Mouse (Mus musculus): ENCODE measurements at regions not wholly inside any gene's neighbourhood (a gene's known extent, or its start where the extent isn't known, plus 50 kb on each side); places are given as distances from the start of the nearest gene placed in this dataset.
A peak's percentile ranks its signal among the peaks of the same experiment; 100 is the strongest.

DNA sequence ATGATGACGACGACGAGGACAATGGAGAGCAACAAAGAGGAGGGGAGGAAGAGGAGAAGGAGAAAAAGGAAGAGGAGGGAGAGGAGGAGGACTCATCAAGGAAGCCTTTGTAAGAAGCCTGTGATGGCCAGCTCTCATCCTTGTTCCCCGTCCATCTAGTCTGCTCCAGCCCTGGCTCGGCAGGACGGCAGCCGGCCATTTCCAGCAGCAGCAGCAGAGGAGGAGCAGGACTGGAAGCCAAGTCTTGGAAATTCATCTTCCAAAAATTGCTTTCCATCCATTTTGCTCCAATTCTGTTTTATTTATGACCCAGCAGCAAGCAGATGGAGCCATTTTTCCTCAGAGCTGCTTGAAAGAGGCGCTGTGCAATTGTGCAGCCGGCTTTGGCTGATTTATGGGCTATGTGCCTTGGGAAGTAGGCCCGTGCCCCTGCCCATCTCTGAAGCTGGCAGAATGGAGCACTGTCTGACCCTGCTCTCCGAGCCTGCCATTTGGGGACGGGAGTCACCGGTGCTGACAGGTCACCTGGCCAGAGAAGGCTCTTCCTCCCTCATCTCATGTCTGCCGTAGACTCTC lies 231.2 kb upstream of the N4bp1 start:
- DNase-seq (ENCODE audit: low spot score): no peak

DNA sequence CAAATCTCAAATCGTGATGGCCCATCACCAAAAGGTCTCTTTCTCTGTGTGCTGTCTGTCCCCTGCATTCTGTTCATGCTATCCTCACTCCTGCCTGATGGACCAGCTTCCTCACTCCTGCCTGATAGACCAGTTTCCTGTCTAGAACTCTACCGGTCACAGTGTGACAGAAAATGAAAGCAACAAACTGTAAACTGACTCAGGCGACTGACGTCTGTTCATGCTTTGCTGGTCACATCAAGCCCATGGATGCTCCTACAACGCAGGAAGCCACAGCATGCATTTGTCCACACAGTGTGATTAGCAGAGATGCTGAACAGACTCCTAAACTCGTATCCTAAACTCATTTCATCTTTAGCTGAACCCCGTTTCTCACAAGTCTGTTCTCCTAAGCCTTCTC lies 227.3 kb upstream of the N4bp1 start:
- no peak for DNase-seq (ENCODE audit: low spot score)

- DNase-seq (ENCODE audit: low spot score): no peak
Measured at GRCm38 (mm10) chr8:87105106-87105505, 220.0 kb upstream of the N4bp1 start.

DNA sequence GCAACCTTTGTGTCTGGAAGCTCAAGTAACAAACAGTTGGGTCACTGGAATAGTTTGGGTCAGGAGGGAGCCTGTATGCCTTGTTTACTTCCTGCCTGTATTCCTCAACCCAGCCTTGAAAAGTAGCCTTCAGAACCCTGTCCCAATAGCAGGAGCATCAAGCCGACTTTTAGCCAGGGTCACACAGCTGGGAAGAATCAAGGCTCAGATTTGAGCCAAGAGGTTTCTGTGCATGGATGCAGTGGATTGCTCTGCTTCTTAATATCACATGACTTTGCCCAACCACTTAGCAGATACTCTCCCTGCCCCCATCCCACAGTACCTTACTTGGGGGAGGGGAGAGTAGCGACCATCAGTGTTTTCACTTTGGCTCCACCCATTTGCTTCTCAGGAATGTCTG lies 210.2 kb upstream of the N4bp1 start:
- DNase-seq (ENCODE audit: low spot score): no peak

GRCm38 (mm10) chr8:87094685-87095084 lies 209.6 kb upstream of the N4bp1 start:
- no peak for DNase-seq (ENCODE audit: low spot score)

- no peak for DNase-seq (ENCODE audit: low spot score)
Measured at GRCm38 (mm10) chr8:87093716-87094115, 208.7 kb upstream of the N4bp1 start.

- no peak for DNase-seq (ENCODE audit: low spot score)
Measured at GRCm38 (mm10) chr8:87093081-87093480, 208.0 kb upstream of the N4bp1 start.

DNA sequence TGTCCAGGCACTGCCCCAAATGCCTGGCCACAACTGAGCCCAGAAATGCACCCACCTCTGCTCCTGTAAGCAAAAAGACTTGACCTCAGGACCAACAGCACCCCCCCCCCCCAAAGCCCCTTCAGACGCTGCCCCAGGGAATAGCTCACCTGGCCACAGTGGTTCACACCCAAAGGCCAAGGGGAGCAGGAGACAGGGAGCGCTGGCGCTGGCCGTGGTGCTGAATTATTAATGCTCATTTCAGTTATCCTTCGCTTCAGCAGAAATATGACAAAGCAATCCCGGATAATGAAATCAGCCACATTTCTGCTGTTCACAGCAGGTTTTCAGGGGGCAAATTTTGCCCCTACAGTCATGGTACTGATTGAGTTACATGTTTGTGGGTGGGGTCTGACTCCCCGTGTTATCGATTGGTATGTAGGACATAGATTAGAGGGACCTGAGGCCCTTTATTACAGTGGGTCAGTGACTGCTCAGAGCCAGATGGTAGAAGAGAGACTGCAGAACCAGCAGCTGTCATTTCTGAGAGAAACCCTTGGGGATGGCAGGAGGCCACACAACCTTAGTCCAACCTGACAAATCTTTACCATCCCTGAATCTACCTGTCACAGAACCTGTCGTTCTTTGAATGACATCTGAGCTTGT lies 202.5 kb upstream of the N4bp1 start:
- DNase-seq (ENCODE audit: low spot score): no peak

GRCm38 (mm10) chr8:87078260-87078659 lies 193.2 kb upstream of the N4bp1 start:
- peak; percentile 8 for DNase-seq (ENCODE audit: low spot score)

DNA sequence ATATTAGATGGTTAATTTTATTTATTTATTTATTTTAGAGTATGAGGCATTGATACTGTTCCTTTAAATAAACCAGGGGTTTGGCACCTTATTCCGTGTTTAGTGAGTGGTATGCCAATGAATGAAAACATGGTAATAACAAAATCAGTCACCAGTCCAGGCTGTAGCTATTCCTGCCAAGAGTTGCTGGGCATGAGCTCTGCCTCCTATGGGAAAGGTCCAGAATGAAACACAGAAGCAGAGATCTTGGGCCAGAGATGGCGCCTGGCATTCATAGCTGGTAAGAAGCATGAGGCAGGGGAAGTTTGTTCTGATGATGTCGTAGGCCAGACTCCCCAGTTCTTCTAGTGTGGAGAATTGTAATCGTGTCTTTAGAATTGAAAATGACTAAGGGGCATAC lies 190.9 kb upstream of the N4bp1 start:
- DNase-seq (ENCODE audit: low spot score): no peak

- DNase-seq (ENCODE audit: low spot score): no peak
Measured at GRCm38 (mm10) chr8:87071224-87071623, 186.2 kb upstream of the N4bp1 start.

DNA sequence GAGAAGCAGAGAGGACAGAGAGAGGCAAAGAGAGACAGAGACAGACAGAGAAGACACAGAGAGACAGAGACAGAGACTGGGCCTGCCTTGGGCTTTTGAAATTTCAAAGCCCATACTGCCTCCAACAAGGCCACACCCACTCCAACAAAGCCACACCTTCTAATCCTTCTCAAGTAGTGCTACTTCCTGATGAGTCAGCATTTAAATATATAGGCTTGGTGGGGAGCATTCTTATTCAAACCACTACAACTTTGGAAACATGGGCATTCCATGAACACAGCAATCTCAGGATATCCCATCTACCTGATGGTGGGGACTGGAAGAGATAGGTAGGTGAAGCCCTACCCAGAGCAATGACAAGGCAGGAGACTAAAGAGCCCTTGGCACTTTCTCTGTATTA lies 182.0 kb upstream of the N4bp1 start:
- no peak for DNase-seq (ENCODE audit: low spot score)

GRCm38 (mm10) chr8:87064768-87065167 lies 179.7 kb upstream of the N4bp1 start:
- DNase-seq (ENCODE audit: low spot score): no peak

- DNase-seq (ENCODE audit: low spot score): peak; percentile 18
Measured at GRCm38 (mm10) chr8:87064250-87064747, 179.2 kb upstream of the N4bp1 start.

- DNase-seq (ENCODE audit: low spot score): no peak
Measured at GRCm38 (mm10) chr8:87063588-87063987, 178.5 kb upstream of the N4bp1 start.

GRCm38 (mm10) chr8:87049746-87050145 lies 164.7 kb upstream of the N4bp1 start:
- DNase-seq (ENCODE audit: low spot score): no peak

DNA sequence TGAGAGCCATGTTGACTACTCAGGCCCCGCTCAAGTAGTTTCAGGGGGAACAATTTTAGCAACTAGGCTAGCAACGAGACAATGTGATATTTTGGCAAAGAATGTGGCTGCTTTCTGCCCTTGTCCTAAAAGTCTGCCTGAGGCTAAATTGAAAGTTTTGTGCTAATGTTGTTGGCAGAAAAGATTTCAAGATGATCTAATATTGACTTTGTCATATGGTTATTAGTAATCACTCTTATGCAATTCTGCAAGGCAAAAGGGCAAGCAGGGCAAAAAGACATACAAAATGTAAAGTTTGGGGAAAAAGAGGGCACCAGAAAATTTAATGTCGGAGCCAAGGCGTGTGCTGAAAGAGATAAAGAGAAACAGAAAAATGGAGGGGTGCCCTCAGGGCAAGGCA lies 164.1 kb upstream of the N4bp1 start:
- no peak for DNase-seq (ENCODE audit: low spot score)

GRCm38 (mm10) chr8:87046590-87046989 lies 161.5 kb upstream of the N4bp1 start:
- DNase-seq (ENCODE audit: low spot score): no peak

- DNase-seq (ENCODE audit: low spot score): no peak
Measured at GRCm38 (mm10) chr8:87043016-87043415, 158.0 kb upstream of the N4bp1 start.

DNA sequence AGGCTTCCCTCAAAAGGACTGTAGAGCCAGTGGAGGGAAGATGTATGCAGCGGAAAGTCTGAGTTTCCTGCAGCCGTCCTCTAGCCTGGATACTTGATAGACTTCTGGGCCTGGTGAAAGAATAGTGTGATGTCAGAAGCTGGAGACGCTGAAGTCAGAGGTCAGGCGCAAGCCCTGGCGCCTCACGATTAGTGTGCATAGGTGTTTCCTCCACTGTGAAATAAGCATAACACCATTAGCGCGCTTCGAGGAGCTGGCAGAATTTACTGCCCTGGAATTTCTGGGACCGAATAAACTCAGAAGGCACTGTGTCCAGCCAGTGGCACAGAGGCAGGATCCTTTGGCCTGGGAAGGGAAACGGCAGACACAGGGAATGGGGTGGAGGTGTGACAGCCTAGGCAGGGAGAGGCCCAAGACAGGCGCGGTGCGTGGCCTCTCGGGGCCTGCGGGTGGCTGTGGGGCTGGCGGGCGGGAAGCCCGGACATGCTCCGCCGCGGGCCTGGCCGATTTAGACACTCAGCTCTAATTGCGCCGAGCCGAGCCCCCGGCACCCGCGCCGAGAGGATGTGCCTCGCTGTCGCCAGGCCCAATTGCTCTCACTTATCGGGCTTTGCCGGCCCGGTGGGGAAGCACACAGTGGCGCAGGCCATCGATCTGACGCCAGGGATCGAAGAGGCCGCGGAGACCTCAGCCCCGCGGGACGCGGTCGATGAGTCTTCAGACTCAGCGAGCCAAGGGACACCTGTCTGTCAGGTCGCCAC lies 152.7 kb upstream of the N4bp1 start:
- DNase-seq (ENCODE audit: low spot score): no peak

- no peak for DNase-seq (ENCODE audit: low spot score)
Measured at GRCm38 (mm10) chr8:87035996-87036395, 150.9 kb upstream of the N4bp1 start.

DNA sequence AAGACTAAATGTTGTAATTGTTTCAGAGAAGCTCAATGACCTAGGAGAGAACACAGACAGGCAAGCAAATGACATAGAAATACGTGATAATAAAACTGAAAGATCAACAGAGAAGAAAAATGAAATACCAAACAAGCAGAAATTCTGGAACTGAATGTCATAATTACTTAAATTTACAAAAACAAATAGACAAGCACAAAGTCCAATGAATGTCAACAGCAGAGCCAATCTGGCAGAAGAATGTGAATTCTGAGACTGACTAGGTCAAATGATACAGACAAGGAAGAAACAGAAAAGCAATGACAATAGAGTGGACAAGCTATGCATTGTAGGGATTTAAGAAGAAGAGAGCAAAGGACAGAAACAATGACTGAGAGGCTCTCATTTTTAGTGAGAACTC lies 143.1 kb upstream of the N4bp1 start:
- no peak for DNase-seq (ENCODE audit: low spot score)

GRCm38 (mm10) chr8:87025946-87026345 lies 140.9 kb upstream of the N4bp1 start:
- DNase-seq (ENCODE audit: low spot score): no peak
